Mouse (Mus musculus) gastrocnemius, postnatal 25 days (tissue): ENCODE data around the gene Prss41. TPM values are rescaled to one million over a fixed set of nuclear protein-coding genes. Genes with fewer than 3 reads are reported as not detected.

Experiments
- microRNA-seq, 2 experiments: library from miRNA; unstranded; fragments of <30 nt; microRNA quantifications; one replicate each; pipeline ENCODE4 v1.2.0; 2021; ENCODE audit warnings: borderline replicate concordance in 2 of 2
- total RNA-seq, 2 experiments: library from RNA; stranded (reverse); gene quantifications; 1 replicate in 1 of 2; 2 replicates in 1 of 2; pipeline ENCODE4 v1.2.3; 2021

Prss41 gene
- total RNA-seq, 2 experiments from 2014 or later = not detected

Small RNA genes lying within 50 kb of the gene (microRNA-seq; reads per million reads assigned to microRNA genes)
- gene Mir5125 = 0 to 0.53 reads per million in 2 experiments

Other genes starting within 250 kb of the Prss41 start
- gene Zfp13, start 244.7 kb downstream of the Prss41 start, total RNA-seq = 1 to 10 TPM; 2.0 to 2.1 TPM
- not detected for gene Zscan10, start 243.3 kb downstream of the Prss41 start, total RNA-seq
- not detected for gene Mmp25, start 198.9 kb downstream of the Prss41 start, total RNA-seq
- not detected for gene Bicdl2, start 183.7 kb downstream of the Prss41 start, total RNA-seq
- 100 to 1,000 TPM; 123 to 156 TPM for gene Hcfc1r1, start 170.6 kb downstream of the Prss41 start, total RNA-seq
- gene Thoc6, start 170.3 kb downstream of the Prss41 start, total RNA-seq = 10 to 100 TPM in 1 of 2 experiments, 1 to 10 TPM in 1; 9.3 to 10.8 TPM
- gene Tnfrsf12a, start 166.7 kb downstream of the Prss41 start, total RNA-seq = 10 to 100 TPM; 46.1 to 61.5 TPM
- not detected for gene Cldn6, start 164.9 kb downstream of the Prss41 start, total RNA-seq
- under 1 TPM in 1 of 2 experiments, not detected in 1; 0.19 TPM for gene Cldn9, start 160.1 kb downstream of the Prss41 start, total RNA-seq
- not detected for gene 1520401A03Rik, start 121.4 kb downstream of the Prss41 start, total RNA-seq
- gene Pkmyt1, start 117.8 kb downstream of the Prss41 start, total RNA-seq = under 1 TPM; 0.67 to 0.83 TPM
- gene Paqr4, start 103.3 kb downstream of the Prss41 start, total RNA-seq = 1 to 10 TPM; 4.4 to 5.2 TPM
- gene Kremen2, start 98.3 kb downstream of the Prss41 start, total RNA-seq = not detected
- gene Flywch1, start 72.6 kb downstream of the Prss41 start, total RNA-seq = 10 to 100 TPM; 33.5 to 34.0 TPM
- under 1 TPM; 0.56 to 0.83 TPM for gene Flywch2, start 58.1 kb downstream of the Prss41 start, total RNA-seq
- 100 to 1,000 TPM; 157 to 160 TPM for gene Srrm2, start 53.6 kb downstream of the Prss41 start, total RNA-seq
- gene Elob, start 15.0 kb downstream of the Prss41 start, total RNA-seq = 100 to 1,000 TPM; 237 to 267 TPM
- not detected for gene Prss33, start 8.1 kb downstream of the Prss41 start, total RNA-seq
- gene Prss32, start 317 bp downstream of the Prss41 start, total RNA-seq = not detected
- not detected for gene Prss21, start 23.9 kb upstream of the Prss41 start, total RNA-seq
- not detected for gene Dcpp1, start 36.7 kb upstream of the Prss41 start, total RNA-seq
- gene Dcpp2, start 36.7 kb upstream of the Prss41 start, total RNA-seq = not detected
- not detected for gene Dcpp3, start 73.3 kb upstream of the Prss41 start, total RNA-seq
- gene Sbp, start 97.5 kb upstream of the Prss41 start, total RNA-seq = not detected
- gene Sbpl, start 111.1 kb upstream of the Prss41 start, total RNA-seq = not detected
- gene Prss30, start 136.4 kb upstream of the Prss41 start, total RNA-seq = not detected
- not detected for gene Prss22, start 153.9 kb upstream of the Prss41 start, total RNA-seq
- gene Prss27, start 194.0 kb upstream of the Prss41 start, total RNA-seq = not detected
- gene Kctd5, start 229.3 kb upstream of the Prss41 start, total RNA-seq = 1 to 10 TPM; 8.5 to 9.1 TPM